Mouse (Mus musculus): ENCODE results near the gene D6Ertd527e. TPM values are rescaled to one million over a fixed set of nuclear protein-coding genes. Genes with fewer than 3 reads are reported as not detected.

D6Ertd527e gene
- total RNA-seq, 4 experiments from 2014 or later = 0.41 TPM; not detected in 3

GRCm38 (mm10) chr6:87111493-87111892 lies 6.9 kb downstream of the D6Ertd527e start:
- DNase-seq (ENCODE audit: low spot score in 2 of 2) = no peak

- no peak for DNase-seq (ENCODE audit: low spot score in 2 of 2)
Observed at GRCm38 (mm10) chr6:87112125-87112524, 7.6 kb downstream of the D6Ertd527e start.

GRCm38 (mm10) chr6:87115981-87116380 lies 11.4 kb downstream of the D6Ertd527e start:
- no peak for DNase-seq (ENCODE audit: low spot score in 2 of 2)

- no peak for DNase-seq (ENCODE audit: low spot score in 2 of 2)
Observed at GRCm38 (mm10) chr6:87116596-87116995, 12.1 kb downstream of the D6Ertd527e start.

- DNase-seq (ENCODE audit: low spot score in 2 of 2) = no peak
Observed at GRCm38 (mm10) chr6:87119066-87119837, 14.7 kb downstream of the D6Ertd527e start.

- no peak for DNase-seq (ENCODE audit: low spot score in 2 of 2)
Observed at GRCm38 (mm10) chr6:87119975-87120374, 15.4 kb downstream of the D6Ertd527e start.

- DNase-seq (ENCODE audit: low spot score in 2 of 2) = no peak
Observed at GRCm38 (mm10) chr6:87120661-87121060, 16.1 kb downstream of the D6Ertd527e start.

GRCm38 (mm10) chr6:87121961-87122360 lies 17.4 kb downstream of the D6Ertd527e start:
- DNase-seq (ENCODE audit: low spot score in 2 of 2) = no peak

GRCm38 (mm10) chr6:87123406-87123805 lies 18.9 kb downstream of the D6Ertd527e start:
- DNase-seq (ENCODE audit: low spot score in 2 of 2) = no peak

GRCm38 (mm10) chr6:87123973-87124372 lies 19.4 kb downstream of the D6Ertd527e start:
- DNase-seq (ENCODE audit: low spot score in 2 of 2) = no peak

GRCm38 (mm10) chr6:87127049-87127753 lies 22.7 kb downstream of the D6Ertd527e start:
- DNase-seq (ENCODE audit: low spot score in 2 of 2) = no peak

GRCm38 (mm10) chr6:87129861-87130260 lies 25.3 kb downstream of the D6Ertd527e start:
- peak in 1 of 2 experiments; percentile 15 for DNase-seq (ENCODE audit: low spot score in 2 of 2)

- no peak for DNase-seq (ENCODE audit: low spot score in 2 of 2)
Observed at GRCm38 (mm10) chr6:87130628-87131027, 26.1 kb downstream of the D6Ertd527e start.

- no peak for DNase-seq (ENCODE audit: low spot score in 2 of 2)
Observed at GRCm38 (mm10) chr6:87131078-87131477, 26.5 kb downstream of the D6Ertd527e start.

GRCm38 (mm10) chr6:87133520-87133919 lies 29.0 kb downstream of the D6Ertd527e start:
- no peak for DNase-seq (ENCODE audit: low spot score in 2 of 2)

GRCm38 (mm10) chr6:87133966-87134546 lies 29.5 kb downstream of the D6Ertd527e start:
- DNase-seq (ENCODE audit: low spot score in 2 of 2) = peak in 1 of 2 experiments; percentile 13

- DNase-seq (ENCODE audit: low spot score in 2 of 2) = no peak
Observed at GRCm38 (mm10) chr6:87138479-87138878, 33.9 kb downstream of the D6Ertd527e start.

GRCm38 (mm10) chr6:87139796-87140553 lies 35.4 kb downstream of the D6Ertd527e start:
- no peak for DNase-seq (ENCODE audit: low spot score in 2 of 2)

- no peak for DNase-seq (ENCODE audit: low spot score in 2 of 2)
Observed at GRCm38 (mm10) chr6:87142239-87142638, 37.7 kb downstream of the D6Ertd527e start.

- DNase-seq (ENCODE audit: low spot score in 2 of 2) = no peak
Observed at GRCm38 (mm10) chr6:87143594-87143993, 39.0 kb downstream of the D6Ertd527e start.

- no peak for DNase-seq (ENCODE audit: low spot score in 2 of 2)
Observed at GRCm38 (mm10) chr6:87147921-87148320, 43.4 kb downstream of the D6Ertd527e start.

All from left cerebral cortex, adult 8-10 months (tissue).